Mouse (Mus musculus): Measurements from ENCODE around the gene Kremen1. TPM values are rescaled to one million over a fixed set of nuclear protein-coding genes. Genes with fewer than 3 reads are reported as not detected.

Kremen1 gene
- polyA plus RNA-seq, 1 experiment from 2014 or later, result 17.4 TPM

- no peak overlapping the region for H3K27ac ChIP-seq (ENCODE audit: low read length)
- ATAC-seq (ENCODE audit: insufficient number of reproducible peaks, insufficient read depth, low FRiP score, low read depth), result no peak
- WGBS, result 79% methylated on average over 4 of the region's 4 CpGs
- no peak overlapping the region for H3K4me3 ChIP-seq (ENCODE audit: low read depth, low read length)
- peaks cover 13% of the 10 kb centered on the region; the same call in 1 of the 2 replicates for H3K4me1 ChIP-seq (ENCODE audit: control insufficient read depth, insufficient read depth, low read length)
- H3K9me3 ChIP-seq (ENCODE audit: control insufficient read depth, low read depth, low read length), result no peaks in the 10 kb centered on the region
- H3K9ac ChIP-seq (replicated peaks; ENCODE audit: low read depth, low read length), result no peak overlapping the region
- H3K36me3 ChIP-seq (ENCODE audit: control insufficient read depth, insufficient read depth, low read length), result no peaks in the 10 kb centered on the region
- no peaks in the 10 kb centered on the region for H3K27me3 ChIP-seq (ENCODE audit: control insufficient read depth, insufficient read depth, low read length)
- no peak overlapping the region for H3K4me2 ChIP-seq (replicated peaks; ENCODE audit: low read depth, low read length)
These were observed 42.0 kb downstream of the Kremen1 start for GRCm38 (mm10) chr11:5219371-5219770.

- H3K4me3 ChIP-seq (ENCODE audit: low read depth, low read length), result no peak overlapping the region
These were observed 45.8 kb downstream of the Kremen1 start for GRCm38 (mm10) chr11:5215401-5216187.

GRCm38 (mm10) chr11:5214483-5215040 is 46.8 kb downstream of the Kremen1 start:
- WGBS, result 71% methylated on average over 6 of the region's 6 CpGs
- H3K36me3 ChIP-seq (ENCODE audit: control insufficient read depth, insufficient read depth, low read length), result peaks cover 2% of the 10 kb centered on the region
- no peak for ATAC-seq (ENCODE audit: insufficient number of reproducible peaks, insufficient read depth, low FRiP score, low read depth)
- no peaks in the 10 kb centered on the region for H3K27me3 ChIP-seq (ENCODE audit: control insufficient read depth, insufficient read depth, low read length)
- H3K27ac ChIP-seq (ENCODE audit: low read length), result no peak overlapping the region
- no peaks in the 10 kb centered on the region for H3K9me3 ChIP-seq (ENCODE audit: control insufficient read depth, low read depth, low read length)
- H3K4me2 ChIP-seq (replicated peaks; ENCODE audit: low read depth, low read length), result no peak overlapping the region
- no peaks in the 10 kb centered on the region for H3K4me1 ChIP-seq (ENCODE audit: control insufficient read depth, insufficient read depth, low read length)
- H3K9ac ChIP-seq (replicated peaks; ENCODE audit: low read depth, low read length), result no peak overlapping the region
- no peak overlapping the region for H3K4me3 ChIP-seq (ENCODE audit: low read depth, low read length)

More at GRCm38 (mm10) chr11:5215401-5216187, 45.8 kb downstream of the Kremen1 start:
- no peak overlapping the region for H3K4me2 ChIP-seq (replicated peaks; ENCODE audit: low read depth, low read length)
- H3K4me1 ChIP-seq (ENCODE audit: control insufficient read depth, insufficient read depth, low read length), result peaks cover 7% of the 10 kb centered on the region; the same call in 1 of the 2 replicates
- no peaks in the 10 kb centered on the region for H3K36me3 ChIP-seq (ENCODE audit: control insufficient read depth, insufficient read depth, low read length)
- WGBS, result 81% methylated on average over 14 of the region's 14 CpGs
- no peak overlapping the region for H3K9ac ChIP-seq (replicated peaks; ENCODE audit: low read depth, low read length)
- H3K27me3 ChIP-seq (ENCODE audit: control insufficient read depth, insufficient read depth, low read length), result no peaks in the 10 kb centered on the region
- no peaks in the 10 kb centered on the region for H3K9me3 ChIP-seq (ENCODE audit: control insufficient read depth, low read depth, low read length)
- ATAC-seq (ENCODE audit: insufficient number of reproducible peaks, insufficient read depth, low FRiP score, low read depth), result no peak
- H3K27ac ChIP-seq (ENCODE audit: low read length), result no peak overlapping the region

- ATAC-seq (ENCODE audit: insufficient number of reproducible peaks, insufficient read depth, low FRiP score, low read depth), result no peak
- 85% methylated on average over 6 of the region's 6 CpGs for WGBS
- Histone ChIP-seq H3K27me3 (ENCODE audit: control insufficient read depth, insufficient read depth, low read length) (no peaks in the 10 kb centered on the region), H3K27ac (ENCODE audit: low read length) (no peak overlapping the region), H3K4me2 (replicated peaks; ENCODE audit: low read depth, low read length) (no peak overlapping the region), H3K9ac (replicated peaks; ENCODE audit: low read depth, low read length) (no peak overlapping the region), H3K36me3 (ENCODE audit: control insufficient read depth, insufficient read depth, low read length) (peaks cover 10% of the 10 kb centered on the region), H3K4me1 (ENCODE audit: control insufficient read depth, insufficient read depth, low read length) (no peaks in the 10 kb centered on the region), H3K9me3 (ENCODE audit: control insufficient read depth, low read depth, low read length) (no peaks in the 10 kb centered on the region), H3K4me3 (ENCODE audit: low read depth, low read length) (no peak overlapping the region)
These were observed 58.3 kb downstream of the Kremen1 start for GRCm38 (mm10) chr11:5203054-5203453.

- H3K27me3 ChIP-seq (ENCODE audit: control insufficient read depth, insufficient read depth, low read length), result no peaks in the 10 kb centered on the region
- H3K9ac ChIP-seq (replicated peaks; ENCODE audit: low read depth, low read length), result no peak overlapping the region
- H3K4me2 ChIP-seq (replicated peaks; ENCODE audit: low read depth, low read length), result no peak overlapping the region
- H3K9me3 ChIP-seq (ENCODE audit: control insufficient read depth, low read depth, low read length), result no peaks in the 10 kb centered on the region
- H3K4me1 ChIP-seq (ENCODE audit: control insufficient read depth, insufficient read depth, low read length), result no peaks in the 10 kb centered on the region
- H3K36me3 ChIP-seq (ENCODE audit: control insufficient read depth, insufficient read depth, low read length), result peaks cover 1% of the 10 kb centered on the region
- H3K4me3 ChIP-seq (ENCODE audit: low read depth, low read length), result no peak overlapping the region
- no peak overlapping the region for H3K27ac ChIP-seq (ENCODE audit: low read length)
- WGBS, result 90% methylated on average over 20 of the region's 20 CpGs
- ATAC-seq (ENCODE audit: insufficient number of reproducible peaks, insufficient read depth, low FRiP score, low read depth), result no peak
These were observed 59.3 kb downstream of the Kremen1 start for GRCm38 (mm10) chr11:5201799-5202680.

GRCm38 (mm10) chr11:5199879-5200278 is 61.5 kb downstream of the Kremen1 start:
- Histone ChIP-seq H3K27me3 (ENCODE audit: control insufficient read depth, insufficient read depth, low read length) (no peaks in the 10 kb centered on the region), H3K27ac (ENCODE audit: low read length) (no peak overlapping the region), H3K9ac (replicated peaks; ENCODE audit: low read depth, low read length) (no peak overlapping the region), H3K36me3 (ENCODE audit: control insufficient read depth, insufficient read depth, low read length) (no peaks in the 10 kb centered on the region; the same call in 1 of the 2 replicates), H3K4me3 (ENCODE audit: low read depth, low read length) (no peak overlapping the region), H3K4me1 (ENCODE audit: control insufficient read depth, insufficient read depth, low read length) (no peaks in the 10 kb centered on the region), H3K9me3 (ENCODE audit: control insufficient read depth, low read depth, low read length) (no peaks in the 10 kb centered on the region), H3K4me2 (replicated peaks; ENCODE audit: low read depth, low read length) (no peak overlapping the region)
- ATAC-seq (ENCODE audit: insufficient number of reproducible peaks, insufficient read depth, low FRiP score, low read depth), result no peak
- WGBS, result 79% methylated on average over 2 of the region's 2 CpGs

- no peak overlapping the region for H3K27ac ChIP-seq (ENCODE audit: low read length)
- H3K4me1 ChIP-seq (ENCODE audit: control insufficient read depth, insufficient read depth, low read length), result no peaks in the 10 kb centered on the region
- H3K9ac ChIP-seq (replicated peaks; ENCODE audit: low read depth, low read length), result no peak overlapping the region
- 84% methylated on average over 5 of the region's 5 CpGs for WGBS
- ATAC-seq (ENCODE audit: insufficient number of reproducible peaks, insufficient read depth, low FRiP score, low read depth), result no peak
- no peaks in the 10 kb centered on the region for H3K9me3 ChIP-seq (ENCODE audit: control insufficient read depth, low read depth, low read length)
- no peak overlapping the region for H3K4me3 ChIP-seq (ENCODE audit: low read depth, low read length)
- H3K27me3 ChIP-seq (ENCODE audit: control insufficient read depth, insufficient read depth, low read length), result no peaks in the 10 kb centered on the region
- no peak overlapping the region for H3K4me2 ChIP-seq (replicated peaks; ENCODE audit: low read depth, low read length)
- H3K36me3 ChIP-seq (ENCODE audit: control insufficient read depth, insufficient read depth, low read length), result peaks cover 5% of the 10 kb centered on the region; the same call in 1 of the 2 replicates
These were observed 64.3 kb downstream of the Kremen1 start for GRCm38 (mm10) chr11:5197068-5197467.

- ATAC-seq (ENCODE audit: insufficient number of reproducible peaks, insufficient read depth, low FRiP score, low read depth), result no peak
- Histone ChIP-seq H3K4me3 (ENCODE audit: low read depth, low read length) (no peak overlapping the region), H3K27me3 (ENCODE audit: control insufficient read depth, insufficient read depth, low read length) (no peaks in the 10 kb centered on the region), H3K9ac (replicated peaks; ENCODE audit: low read depth, low read length) (no peak overlapping the region), H3K27ac (ENCODE audit: low read length) (no peak overlapping the region), H3K4me1 (ENCODE audit: control insufficient read depth, insufficient read depth, low read length) (no peaks in the 10 kb centered on the region), H3K4me2 (replicated peaks; ENCODE audit: low read depth, low read length) (no peak overlapping the region), H3K9me3 (ENCODE audit: control insufficient read depth, low read depth, low read length) (no peaks in the 10 kb centered on the region), H3K36me3 (ENCODE audit: control insufficient read depth, insufficient read depth, low read length) (peaks cover 5% of the 10 kb centered on the region; the same call in 1 of the 2 replicates)
- 74% methylated on average over 7 of the region's 7 CpGs for WGBS
These were observed 64.8 kb downstream of the Kremen1 start for GRCm38 (mm10) chr11:5196583-5196982.

Data from stomach, embryonic 14.5 days (tissue).